Mouse (Mus musculus): ENCODE data around the gene Opa3.
"Not testable (repeated sequence)": the region's sequence is repeated elsewhere in the genome, so short reads cannot be mapped to it uniquely, and the experiment has no call there.

Opa3 gene

GRCm38 (mm10) chr7:19281680-19282304 is 53.7 kb downstream of the Opa3 start:
- DNase-seq (ENCODE audit: low spot score in 2 of 2), result not testable (repeated sequence)

GRCm38 (mm10) chr7:19282385-19282784 is 54.3 kb downstream of the Opa3 start, which contains the start of gene Rtn2:
Gene Rtn2, plus strand, starts transcription at chr7:19282624.
- peak in 1 of 2 experiments; percentile 48 for DNase-seq (ENCODE audit: low spot score in 2 of 2)

- DNase-seq (ENCODE audit: low spot score in 2 of 2), result no peak
Observed at GRCm38 (mm10) chr7:19282791-19283405, 54.8 kb downstream of the Opa3 start.

- DNase-seq (ENCODE audit: low spot score in 2 of 2), result no peak
Observed at GRCm38 (mm10) chr7:19283406-19283804, 55.3 kb downstream of the Opa3 start.

- DNase-seq (ENCODE audit: low spot score in 2 of 2), result no peak
Observed at GRCm38 (mm10) chr7:19284763-19285162, 56.6 kb downstream of the Opa3 start.

GRCm38 (mm10) chr7:19290969-19291596 is 62.9 kb downstream of the Opa3 start:
- DNase-seq (ENCODE audit: low spot score in 2 of 2), result peak in 1 of 2 experiments; percentile 63

GRCm38 (mm10) chr7:19295503-19296185 is 67.5 kb downstream of the Opa3 start:
- peak; percentile 94 to 95 for DNase-seq (ENCODE audit: low spot score in 2 of 2)

- no peak for DNase-seq (ENCODE audit: low spot score in 2 of 2)
Observed at GRCm38 (mm10) chr7:19297034-19297433, 68.9 kb downstream of the Opa3 start.

- DNase-seq (ENCODE audit: low spot score in 2 of 2), result no peak
Observed at GRCm38 (mm10) chr7:19297794-19298193, 69.7 kb downstream of the Opa3 start.

- no peak for DNase-seq (ENCODE audit: low spot score in 2 of 2)
Observed at GRCm38 (mm10) chr7:19299194-19299593, 71.1 kb downstream of the Opa3 start.

GRCm38 (mm10) chr7:19300501-19301421 is 72.6 kb downstream of the Opa3 start:
- DNase-seq (ENCODE audit: low spot score in 2 of 2), result peak; percentile 62 to 80

GRCm38 (mm10) chr7:19301461-19302263 is 73.5 kb downstream of the Opa3 start:
- DNase-seq (ENCODE audit: low spot score in 2 of 2), result no peak

GRCm38 (mm10) chr7:19302264-19303045 is 74.3 kb downstream of the Opa3 start:
- DNase-seq (ENCODE audit: low spot score in 2 of 2), result no peak

- no peak for DNase-seq (ENCODE audit: low spot score in 2 of 2)
Observed at GRCm38 (mm10) chr7:19303046-19303305, 74.8 kb downstream of the Opa3 start.

- DNase-seq (ENCODE audit: low spot score in 2 of 2), result peak in 1 of 2 experiments; percentile 75
Observed at GRCm38 (mm10) chr7:19303770-19304169, 75.6 kb downstream of the Opa3 start.

- no peak for DNase-seq (ENCODE audit: low spot score in 2 of 2)
Observed at GRCm38 (mm10) chr7:19304501-19305412, 76.6 kb downstream of the Opa3 start.

GRCm38 (mm10) chr7:19305413-19305735 is 77.2 kb downstream of the Opa3 start:
- no peak for DNase-seq (ENCODE audit: low spot score in 2 of 2)
